Mouse (Mus musculus) spleen, adult 18-20 months (tissue): ENCODE data around the gene Gpr3.
A peak's percentile ranks its signal among the peaks of the same experiment; 100 is the strongest.

Source experiments
- DNase-seq, 2 experiments: peaks; one replicate each; pipeline ENCODE4 v3.0.0; 2022; ENCODE audit warnings: mixed read lengths in 2 of 2

Gene Gpr3

GRCm38 (mm10) chr4:133233285-133233976, 21.1 kb upstream of the Gpr3 start:
- DNase-seq: peak in 1 of 2 experiments; percentile 33

- DNase-seq: no peak
These were observed 17.2 kb upstream of the Gpr3 start for GRCm38 (mm10) chr4:133229582-133229981.

- DNase-seq: no peak
These were observed 15.3 kb upstream of the Gpr3 start for GRCm38 (mm10) chr4:133227636-133228035.

GRCm38 (mm10) chr4:133226073-133226472, 13.7 kb upstream of the Gpr3 start:
- no peak for DNase-seq

GRCm38 (mm10) chr4:133223875-133224274, 11.5 kb upstream of the Gpr3 start:
- no peak for DNase-seq

- no peak for DNase-seq
These were observed 9.4 kb upstream of the Gpr3 start for GRCm38 (mm10) chr4:133221701-133222100.

- no peak for DNase-seq
These were observed 8.3 kb upstream of the Gpr3 start for GRCm38 (mm10) chr4:133220656-133221055.

GRCm38 (mm10) chr4:133218745-133219144, 6.4 kb upstream of the Gpr3 start:
- no peak for DNase-seq

GRCm38 (mm10) chr4:133217641-133218040, 5.3 kb upstream of the Gpr3 start:
- peak; percentile 42 to 72 for DNase-seq

GRCm38 (mm10) chr4:133213661-133214060, 1.3 kb upstream of the Gpr3 start:
- no peak for DNase-seq

GRCm38 (mm10) chr4:133213268-133213590, 893 bp upstream of the Gpr3 start:
- DNase-seq: no peak

GRCm38 (mm10) chr4:133212562-133213267, 379 bp upstream of the Gpr3 start:
- DNase-seq: peak; percentile 67 to 79

GRCm38 (mm10) chr4:133210788-133211390, 1.4 kb downstream of the Gpr3 start:
- no peak for DNase-seq

- DNase-seq: no peak
These were observed 2.1 kb downstream of the Gpr3 start for GRCm38 (mm10) chr4:133210023-133210787.

- DNase-seq: peak; percentile 31 to 40
These were observed 3.0 kb downstream of the Gpr3 start for GRCm38 (mm10) chr4:133209366-133209765.

GRCm38 (mm10) chr4:133204379-133204778, 8.0 kb downstream of the Gpr3 start:
- DNase-seq: no peak

- no peak for DNase-seq
These were observed 8.7 kb downstream of the Gpr3 start for GRCm38 (mm10) chr4:133203591-133203990.

- no peak for DNase-seq
These were observed 10.1 kb downstream of the Gpr3 start for GRCm38 (mm10) chr4:133202254-133202653.

- DNase-seq: peak; percentile 59 to 74
These were observed 11.1 kb downstream of the Gpr3 start for GRCm38 (mm10) chr4:133201006-133201771.

- no peak for DNase-seq
These were observed 12.0 kb downstream of the Gpr3 start for GRCm38 (mm10) chr4:133200343-133200742.

GRCm38 (mm10) chr4:133199743-133200142, 12.6 kb downstream of the Gpr3 start:
- no peak for DNase-seq
